ENCODE assay signal across 8 mouse cellular contexts in the genomic region with DNA sequence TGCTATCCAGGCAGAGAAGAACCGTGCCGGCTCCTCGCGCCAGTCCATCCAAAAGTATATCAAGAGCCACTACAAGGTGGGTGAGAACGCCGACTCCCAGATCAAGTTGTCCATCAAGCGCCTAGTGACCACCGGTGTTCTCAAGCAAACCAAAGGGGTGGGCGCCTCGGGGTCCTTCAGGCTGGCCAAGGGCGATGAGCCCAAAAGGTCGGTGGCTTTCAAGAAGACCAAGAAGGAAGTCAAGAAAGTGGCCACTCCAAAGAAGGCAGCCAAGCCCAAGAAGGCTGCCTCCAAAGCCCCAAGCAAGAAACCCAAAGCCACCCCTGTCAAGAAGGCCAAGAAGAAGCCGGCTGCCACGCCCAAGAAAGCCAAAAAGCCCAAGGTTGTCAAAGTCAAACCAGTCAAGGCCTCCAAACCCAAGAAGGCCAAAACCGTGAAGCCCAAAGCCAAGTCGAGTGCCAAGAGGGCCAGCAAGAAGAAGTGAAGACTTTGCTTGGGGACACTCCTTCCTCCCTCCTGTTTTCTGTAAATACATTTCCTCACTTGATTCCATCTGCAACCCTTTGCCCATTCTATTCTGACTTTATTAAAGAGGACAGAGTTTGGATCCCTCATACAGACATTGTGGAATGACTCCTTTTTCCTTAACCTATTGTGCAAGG. TPM values are rescaled to one million over a fixed set of nuclear protein-coding genes. Genes with fewer than 3 reads are reported as not detected.
DNase-seq lines count a peak whose midpoint lies in the region; ATAC-seq lines count a peak whose summit lies in the region.

No protein-coding gene starts in this region.

- no peaks in the 10 kb centered on the region for H3K36me3 ChIP-seq in forebrain, embryonic 12.5 days (replicated peaks)
- H3K36me3 ChIP-seq in liver, embryonic 11.5 days (ENCODE audit: control insufficient read depth, insufficient read depth, low read length): no peaks in the 10 kb centered on the region

- peaks cover 15% of the 10 kb centered on the region; the same call in 1 of the 2 replicates for H3K27me3 ChIP-seq in forebrain, embryonic 12.5 days
- peaks cover 55% of the 10 kb centered on the region for H3K27me3 ChIP-seq in liver, embryonic 11.5 days (replicated peaks; ENCODE audit: control insufficient read depth, insufficient read depth, low read length)

- H3K27ac ChIP-seq in forebrain, embryonic 12.5 days: peak overlapping the region; percentile 96
- peak overlapping the region; percentile 92; the same call in 1 of the 2 replicates for H3K27ac ChIP-seq in liver, embryonic 11.5 days (ENCODE audit: low read depth, low read length)

- peak overlapping the region; percentile 96 for H3K4me2 ChIP-seq in forebrain, embryonic 12.5 days
- peak overlapping the region; percentile 99 for H3K4me2 ChIP-seq in liver, embryonic 11.5 days

- H3K4me3 ChIP-seq in forebrain, embryonic 12.5 days (replicated peaks): peak overlapping the region; percentile 69
- H3K4me3 ChIP-seq in liver, embryonic 11.5 days (ENCODE audit: low read depth, low read length): peak overlapping the region; percentile 78

- no peaks in the 10 kb centered on the region for H3K9me3 ChIP-seq in forebrain, embryonic 12.5 days
- H3K9me3 ChIP-seq in liver, embryonic 11.5 days (ENCODE audit: control insufficient read depth, low read length): no peaks in the 10 kb centered on the region

- DNase-seq in embryo, embryonic 10.5 days (ENCODE audit: low spot score): peak; percentile 43
- no peak for DNase-seq in embryo, embryonic 9.5 days (ENCODE audit: extremely low spot score)
- peak; percentile 43 for DNase-seq in 3T3-L1 (ENCODE audit: low read depth, low spot score)
- DNase-seq in liver, embryonic 11.5 days (ENCODE audit: low spot score): no peak
- DNase-seq in left cerebral cortex, postnatal 14 days (ENCODE audit: low spot score in 2 of 2): no peak
- DNase-seq in cerebellum, adult 18-20 months: no peak
- DNase-seq in thymus, postnatal 10 days (ENCODE audit: low spot score in 2 of 2): no peak

- intact Hi-C loops in left cerebral cortex, postnatal 14 days (cut with DNase I): no loop called here

- WGBS in forebrain, embryonic 12.5 days: 37% methylated on average over 16 of the region's 16 CpGs
- WGBS in liver, embryonic 11.5 days: 23% methylated on average over 16 of the region's 16 CpGs

- peaks cover 58% of the 10 kb centered on the region for H3K4me1 ChIP-seq in forebrain, embryonic 12.5 days
- peaks cover 28% of the 10 kb centered on the region for H3K4me1 ChIP-seq in liver, embryonic 11.5 days (replicated peaks; ENCODE audit: control insufficient read depth, insufficient read depth, low read length)

- ATAC-seq in forebrain, embryonic 12.5 days (ENCODE audit: low FRiP score): no peak; the same call in 1 of the 2 replicates
- ATAC-seq in liver, embryonic 11.5 days (replicated peaks; ENCODE audit: low FRiP score): no peak

- peak overlapping the region; percentile 100 for H3K9ac ChIP-seq in forebrain, embryonic 12.5 days
- H3K9ac ChIP-seq in liver, embryonic 11.5 days (ENCODE audit: low read depth, low read length): peak overlapping the region; percentile 99

RNA-seq across cellular contexts. Expression of gene H1f0, which starts 0.7 kb away (rescaled TPM):
- polyA plus RNA-seq in forebrain, embryonic 12.5 days (2016; fragmentation: Nextera tagmentation; extraction: Ambion mirVana): 638 and 696 TPM in 2 replicates
- polyA plus RNA-seq in liver, embryonic 11.5 days (2014; fragmentation: Nextera tagmentation; extraction: Ambion mirVana): 124 and 138 TPM in 2 replicates
- total RNA-seq in left cerebral cortex, postnatal 14 days (2021): 10 to 100 TPM; 73.5 to 88.2 TPM

RNA-seq across cellular contexts. Expression of gene Galr3, which starts 12.7 kb away (rescaled TPM):
- polyA plus RNA-seq in forebrain, embryonic 12.5 days (2016; fragmentation: Nextera tagmentation; extraction: Ambion mirVana): not detected in 2 replicates
- polyA plus RNA-seq in liver, embryonic 11.5 days (2014; fragmentation: Nextera tagmentation; extraction: Ambion mirVana): 0.22 and 0.34 TPM in 2 replicates
- total RNA-seq in left cerebral cortex, postnatal 14 days (2021): under 1 TPM in 1 of 2 experiments, not detected in 1; 0.44 TPM

RNA-seq across cellular contexts. Expression of gene Ankrd54, which starts 33.7 kb away (rescaled TPM):
- 59.5 and 60.0 TPM in 2 replicates for polyA plus RNA-seq in forebrain, embryonic 12.5 days (2016; fragmentation: Nextera tagmentation; extraction: Ambion mirVana)
- polyA plus RNA-seq in liver, embryonic 11.5 days (2014; fragmentation: Nextera tagmentation; extraction: Ambion mirVana): 57.2 and 61.5 TPM in 2 replicates
- total RNA-seq in left cerebral cortex, postnatal 14 days (2021): 10 to 100 TPM; 17.3 to 18.6 TPM

RNA-seq across cellular contexts. Expression of gene Eif3l, which starts 46.0 kb away (rescaled TPM):
- 209 and 216 TPM in 2 replicates for polyA plus RNA-seq in forebrain, embryonic 12.5 days (2016; fragmentation: Nextera tagmentation; extraction: Ambion mirVana)
- polyA plus RNA-seq in liver, embryonic 11.5 days (2014; fragmentation: Nextera tagmentation; extraction: Ambion mirVana): 257 and 291 TPM in 2 replicates
- 10 to 100 TPM; 80.6 to 81.3 TPM for total RNA-seq in left cerebral cortex, postnatal 14 days (2021)

Comparison
In these comparisons a context has a peak if more than half of its experiments do, and no peak if none do; other contexts are left out.
1. DNase-seq: peak in embryo, embryonic 10.5 days (single experiment) and 3T3-L1 (single experiment); none in embryo, embryonic 9.5 days (single experiment), liver, embryonic 11.5 days (single experiment), left cerebral cortex, postnatal 14 days (0 of 2), cerebellum, adult 18-20 months (0 of 2) and thymus, postnatal 10 days (0 of 2).